Mouse (Mus musculus) common myeloid progenitor, adult 5-6 weeks (primary cell): Measurements from ENCODE around the gene Stpg3. TPM values are rescaled to one million over a fixed set of nuclear protein-coding genes. Genes with fewer than 3 reads are reported as not detected.

ENCODE experiments used
- ATAC-seq: replicated peaks from 2 replicates; pipeline ENCODE4 v1.8.0; 2016; ENCODE audit warnings: low read depth, mild to moderate bottlenecking, moderate TSS enrichment, inconsistent platforms; ENCODE audit not compliant: poor library complexity, severe bottlenecking
- total RNA-seq: library from RNA; stranded (forward); fragments of 200-1000, 187-1606 nt; gene quantifications from 2 replicates; pipeline ENCODE4 v1.2.3, GENCODE M21; 2017

Stpg3 gene
- total RNA-seq, 1 experiment from 2014 or later = not detected

- no peak for ATAC-seq
Measured at GRCm38 (mm10) chr2:25183336-25183735, 31.1 kb downstream of the Stpg3 start.

DNA sequence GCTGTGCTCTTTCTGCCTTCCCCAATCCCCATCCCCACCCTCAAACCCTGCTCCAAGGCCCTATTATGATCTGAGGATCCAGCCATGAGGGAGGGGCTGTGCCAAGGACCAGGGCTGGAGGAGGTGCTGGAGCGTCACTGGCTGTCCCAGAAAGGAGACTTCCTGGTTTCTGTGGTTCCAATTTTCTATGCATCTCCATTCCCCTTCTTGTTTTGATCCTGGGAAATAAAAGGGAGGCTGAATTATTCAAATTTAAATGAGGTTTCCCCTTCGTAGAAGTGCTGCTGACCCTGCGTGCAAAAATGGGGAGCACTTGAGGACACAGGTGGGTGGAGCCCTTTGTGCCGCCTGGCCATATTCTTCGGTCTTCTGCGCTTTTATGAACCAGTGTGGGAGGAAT is 31.8 kb downstream of the Stpg3 start:
- no peak for ATAC-seq

GRCm38 (mm10) chr2:25181891-25182397 is 32.5 kb downstream of the Stpg3 start:
- no peak for ATAC-seq

DNA sequence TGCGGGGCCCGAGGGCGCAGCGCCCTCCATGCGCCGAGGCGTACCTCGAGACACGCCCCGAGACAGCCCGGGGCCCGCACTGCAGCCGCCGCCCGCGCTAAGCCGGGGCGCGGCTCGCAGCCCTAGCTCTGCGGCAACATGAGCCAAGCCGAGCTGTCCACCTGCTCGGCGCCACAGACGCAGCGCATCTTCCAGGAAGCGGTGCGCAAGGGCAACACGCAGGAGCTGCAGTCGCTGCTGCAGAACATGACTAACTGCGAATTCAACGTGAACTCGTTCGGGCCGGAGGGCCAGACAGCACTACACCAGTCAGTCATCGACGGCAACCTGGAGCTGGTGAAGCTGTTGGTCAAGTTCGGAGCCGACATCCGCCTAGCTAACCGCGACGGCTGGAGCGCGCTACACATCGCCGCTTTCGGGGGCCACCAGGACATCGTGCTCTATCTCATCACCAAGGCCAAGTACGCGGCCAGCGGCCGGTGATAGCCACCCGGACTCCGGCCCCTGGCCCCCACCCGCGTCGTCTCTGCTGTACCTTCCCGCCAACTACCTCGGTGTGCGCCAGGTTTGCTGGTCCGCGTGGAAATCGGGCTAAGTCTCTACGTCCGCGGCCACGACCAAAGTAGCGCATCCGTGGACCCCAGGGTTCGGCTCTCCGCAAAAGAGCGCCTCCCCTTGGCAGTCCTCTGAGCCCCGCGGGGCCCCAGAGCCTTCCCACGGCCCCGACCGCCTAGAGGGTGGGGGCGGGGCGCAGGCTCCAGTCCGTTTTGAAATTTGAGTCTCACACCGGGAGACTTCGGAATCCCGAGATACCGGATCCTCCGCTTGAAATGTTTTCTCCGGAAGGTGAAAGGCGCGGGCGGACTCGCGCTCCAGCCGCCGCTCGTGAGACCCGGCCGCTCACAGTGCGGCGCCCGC is 33.2 kb downstream of the Stpg3 start:
- ATAC-seq = 0 out of 2 replicates have a peak, but pooled peaks have one; percentile 4

DNA sequence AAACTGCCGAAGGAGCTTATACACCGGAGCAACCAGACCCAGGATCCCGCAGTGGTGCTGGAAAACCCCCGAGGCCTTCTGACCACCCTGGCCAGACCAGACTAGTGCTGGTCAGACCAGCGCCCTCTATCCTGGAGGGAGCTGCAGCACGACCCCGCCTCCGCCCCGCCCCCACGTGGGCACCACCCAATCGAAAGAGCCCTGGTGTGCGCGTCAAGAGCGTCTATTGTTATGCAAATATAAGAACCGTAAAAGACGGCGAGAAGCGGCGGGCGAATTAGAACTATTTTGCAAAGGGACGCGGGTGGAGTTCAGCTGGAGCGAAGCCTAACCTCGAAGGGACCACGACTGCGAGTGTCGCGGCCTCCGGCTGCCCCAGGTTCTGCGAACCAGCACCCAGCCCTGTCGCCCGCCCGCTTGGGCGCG is 33.9 kb downstream of the Stpg3 start, which contains the start of gene Nrarp:
Nrarp (plus strand) TSS at position 281 of the 426 bp plus-strand sequence.
- peak; percentile 86 for ATAC-seq

DNA sequence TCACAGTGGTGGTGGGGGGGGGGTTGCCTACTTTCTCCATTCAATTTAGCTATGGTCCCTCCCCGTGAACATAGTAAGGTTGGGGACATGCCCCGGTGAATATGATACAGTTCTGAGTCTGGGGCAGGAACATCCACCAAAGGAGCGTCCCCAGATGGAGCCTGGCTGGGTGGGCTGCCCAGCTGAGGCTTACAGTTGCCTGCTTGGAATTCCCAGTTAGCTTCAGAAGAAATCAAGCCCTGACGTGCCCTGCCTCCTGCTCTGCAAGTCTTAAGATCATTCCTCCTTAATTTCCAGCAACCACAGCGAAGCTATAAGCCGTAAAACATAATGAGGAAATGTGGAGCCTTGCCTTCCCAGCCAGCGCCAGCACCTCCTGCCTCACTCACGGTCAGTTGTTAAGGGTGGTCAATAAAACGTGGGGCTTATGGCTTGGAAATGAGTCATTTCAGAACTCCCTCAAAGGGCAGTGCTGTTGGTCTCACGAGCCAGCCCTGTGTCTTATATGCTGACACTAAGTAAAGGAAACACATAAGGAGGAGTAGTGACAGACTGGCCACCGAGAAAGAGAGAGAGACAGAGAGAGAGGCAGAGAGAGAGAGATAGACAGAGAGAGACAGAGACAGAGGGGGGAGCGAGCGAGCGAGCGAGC is 34.7 kb downstream of the Stpg3 start:
- ATAC-seq = no peak

GRCm38 (mm10) chr2:25178285-25178972 is 36.0 kb downstream of the Stpg3 start:
- no peak for ATAC-seq

- no peak for ATAC-seq
Measured at GRCm38 (mm10) chr2:25177685-25178084, 36.8 kb downstream of the Stpg3 start.

DNA sequence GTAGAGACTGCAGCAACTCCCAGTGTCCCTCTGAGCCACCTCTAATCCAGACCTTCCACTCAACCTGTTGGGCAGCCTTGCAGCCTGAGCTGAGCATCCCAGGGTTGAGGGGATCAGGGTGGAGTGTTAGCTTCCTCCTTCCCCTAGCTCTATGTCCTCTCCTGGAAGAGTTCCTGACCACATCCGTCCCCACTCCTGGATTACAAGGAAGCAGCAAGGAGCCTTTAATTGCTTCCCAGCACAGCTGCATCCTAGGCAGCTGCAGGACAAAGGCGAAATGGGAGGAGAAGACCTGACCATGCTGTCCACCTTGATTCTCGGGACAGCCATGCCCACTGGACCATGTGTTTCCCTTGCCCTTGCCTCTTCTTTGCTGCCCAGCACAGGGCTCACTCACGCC is 37.4 kb downstream of the Stpg3 start:
- ATAC-seq = no peak

- ATAC-seq = no peak
Measured at GRCm38 (mm10) chr2:25176573-25176972, 37.9 kb downstream of the Stpg3 start.

DNA sequence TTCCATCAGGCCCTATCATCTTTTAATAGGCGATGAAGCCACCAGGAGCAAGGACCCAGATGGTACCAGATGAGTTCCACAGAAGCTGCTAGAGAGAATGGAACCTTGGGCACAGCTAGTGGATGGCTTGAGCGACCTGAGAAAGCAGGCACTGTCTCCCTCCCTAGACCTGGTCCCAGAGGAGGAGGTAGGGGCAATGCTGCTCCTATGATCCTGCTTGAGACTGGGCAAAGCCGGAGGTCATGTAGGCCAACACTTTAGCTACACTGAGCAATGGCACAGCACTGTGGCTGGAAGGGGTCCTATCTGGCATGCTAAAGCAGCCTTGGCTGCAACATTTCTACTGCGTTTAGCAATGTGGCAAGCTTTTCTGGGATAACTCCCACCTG is 38.8 kb downstream of the Stpg3 start:
- no peak for ATAC-seq

GRCm38 (mm10) chr2:25174866-25175689 is 39.4 kb downstream of the Stpg3 start:
- no peak for ATAC-seq

GRCm38 (mm10) chr2:25173821-25174220 is 40.6 kb downstream of the Stpg3 start:
- no peak for ATAC-seq

DNA sequence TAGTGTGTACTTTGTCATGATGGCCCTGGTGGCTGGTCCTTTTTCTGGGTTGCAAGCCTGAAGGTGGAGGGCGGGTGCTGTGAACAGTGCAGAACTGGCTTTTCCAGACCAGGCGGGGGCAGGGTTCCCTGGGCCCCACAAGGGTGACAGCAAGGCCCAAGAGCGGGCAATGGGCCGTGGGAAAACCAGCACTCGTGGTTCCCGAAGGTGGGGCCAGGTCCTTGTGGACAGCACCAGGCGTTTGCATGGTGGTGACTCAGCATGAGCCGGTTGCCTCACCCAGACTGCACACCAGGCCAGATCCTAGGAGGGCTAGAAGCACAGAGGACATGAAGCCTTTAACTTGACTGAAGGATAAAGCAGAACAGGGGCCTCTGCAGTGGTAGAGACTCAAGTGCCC is 41.8 kb downstream of the Stpg3 start:
- 0 out of 2 replicates have a peak, but pooled peaks have one; percentile 33 for ATAC-seq

DNA sequence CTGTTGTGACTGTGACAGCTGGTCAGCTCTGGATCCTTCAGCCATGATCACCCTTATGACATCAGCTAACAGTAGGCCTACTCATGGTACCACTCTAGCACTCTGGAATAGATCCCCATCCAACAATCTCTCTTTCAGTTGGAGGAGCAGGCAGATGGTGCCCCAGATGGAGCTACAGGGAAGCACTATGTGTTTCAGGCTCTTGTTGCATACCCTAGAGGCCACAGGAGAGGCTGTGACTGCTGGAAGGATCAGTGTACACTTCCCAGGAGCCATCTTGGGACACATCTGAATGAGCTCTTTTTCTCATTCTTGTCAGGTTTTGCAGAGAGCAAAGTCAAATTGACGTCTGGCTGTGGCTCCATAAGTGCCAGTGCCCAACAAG is 42.7 kb downstream of the Stpg3 start:
- no peak for ATAC-seq

- no peak for ATAC-seq
Measured at GRCm38 (mm10) chr2:25171101-25171768, 43.2 kb downstream of the Stpg3 start.

GRCm38 (mm10) chr2:25170326-25171100 is 43.9 kb downstream of the Stpg3 start:
- ATAC-seq = peak; percentile 22; the same call in 1 of the 2 replicates

GRCm38 (mm10) chr2:25169778-25170177 is 44.7 kb downstream of the Stpg3 start:
- no peak for ATAC-seq
